Mouse (Mus musculus) ovary, postnatal 10 days (tissue): Measurements from ENCODE around the gene Epb41l5.

Experiments
- DNase-seq: peaks from one replicate; pipeline ENCODE4 v3.0.0; 2022; ENCODE audit warnings: low spot score

Epb41l5 gene

GRCm38 (mm10) chr1:119648205-119649111 lies at the start of gene Epb41l5:
Gene Epb41l5, minus strand, starts transcription at chr1:119649000.
- DNase-seq: peak; percentile 74

DNA sequence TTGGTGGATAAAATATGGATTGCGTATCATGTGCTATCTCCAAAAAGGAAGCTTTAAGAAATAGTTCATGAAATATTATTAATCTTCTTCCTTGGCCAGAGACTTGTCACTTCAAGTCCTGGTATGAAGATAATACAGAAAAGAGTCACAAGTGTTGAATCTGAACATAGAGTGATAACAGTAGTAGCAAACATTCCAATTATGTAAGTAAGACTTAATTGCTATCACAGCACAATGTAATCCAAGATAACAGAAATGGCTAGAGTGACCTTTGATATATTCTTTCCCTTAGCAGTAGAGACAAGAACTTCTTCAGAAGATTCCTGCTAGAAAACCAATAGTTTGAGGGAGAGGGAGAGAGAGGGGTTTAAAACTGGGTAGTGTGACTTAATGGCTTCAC lies 48.1 kb upstream of the Epb41l5 start:
- no peak for DNase-seq

- no peak for DNase-seq
Measured at GRCm38 (mm10) chr1:119685773-119686558, 37.2 kb upstream of the Epb41l5 start.

- DNase-seq: no peak
Measured at GRCm38 (mm10) chr1:119681663-119682213, 32.9 kb upstream of the Epb41l5 start.

DNA sequence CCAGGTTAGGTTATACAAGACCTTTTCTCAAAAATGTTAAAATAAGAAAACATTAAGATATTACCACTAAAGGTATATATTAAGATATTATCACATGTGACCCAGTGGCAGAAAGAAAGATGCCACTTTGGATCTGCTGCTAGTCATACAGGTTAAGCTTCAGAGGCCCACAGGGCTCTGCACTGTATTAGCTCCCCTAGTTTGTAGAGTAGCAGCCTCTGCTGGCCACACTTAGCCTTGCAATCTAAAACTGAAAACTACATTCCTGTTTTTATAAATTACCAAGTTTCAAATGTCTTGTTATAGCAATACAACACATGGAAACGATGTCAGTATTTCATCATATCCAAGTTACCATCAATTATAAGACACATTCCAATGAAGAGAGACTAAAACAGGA lies 26.2 kb upstream of the Epb41l5 start:
- DNase-seq: no peak

- DNase-seq: no peak
Measured at GRCm38 (mm10) chr1:119666904-119667303, 18.1 kb upstream of the Epb41l5 start.

DNA sequence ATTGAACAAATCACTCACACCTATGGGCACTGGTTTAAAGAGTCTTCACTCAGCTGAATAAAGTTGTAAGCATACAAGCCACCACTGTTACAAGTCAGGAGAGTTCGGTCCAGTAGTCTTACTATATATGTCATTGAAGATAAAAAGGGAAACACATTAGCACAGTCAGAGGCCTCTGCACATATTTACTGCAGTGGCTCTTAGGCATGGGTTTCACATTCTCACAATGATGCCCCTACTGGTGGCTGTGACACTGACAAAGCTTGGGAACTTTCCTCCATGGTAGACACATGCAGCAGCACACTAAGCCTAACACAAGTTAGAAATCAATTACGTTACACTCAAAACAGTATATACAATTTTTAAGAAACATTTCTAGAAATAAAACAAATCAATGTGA lies 5.5 kb upstream of the Epb41l5 start:
- DNase-seq: no peak

DNA sequence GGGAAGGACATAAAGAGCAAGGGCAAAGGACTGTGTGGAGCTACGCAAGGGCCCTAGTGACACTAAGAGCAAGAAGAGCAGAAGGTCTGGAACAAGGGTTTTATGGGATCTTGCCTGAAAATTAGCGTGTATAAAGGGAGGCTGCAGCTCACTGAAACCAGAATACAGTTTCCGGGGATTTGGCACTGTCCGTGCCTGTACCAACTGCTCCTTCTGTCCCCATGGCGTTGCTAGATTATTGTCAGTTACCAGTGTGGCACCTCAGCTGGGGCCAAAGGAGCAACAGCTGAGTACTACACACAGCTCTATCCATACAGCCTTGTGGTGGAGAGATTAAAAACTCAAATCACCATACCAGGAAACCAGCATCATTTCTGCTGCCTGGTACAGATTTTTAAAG lies 1.6 kb upstream of the Epb41l5 start:
- no peak for DNase-seq

DNA sequence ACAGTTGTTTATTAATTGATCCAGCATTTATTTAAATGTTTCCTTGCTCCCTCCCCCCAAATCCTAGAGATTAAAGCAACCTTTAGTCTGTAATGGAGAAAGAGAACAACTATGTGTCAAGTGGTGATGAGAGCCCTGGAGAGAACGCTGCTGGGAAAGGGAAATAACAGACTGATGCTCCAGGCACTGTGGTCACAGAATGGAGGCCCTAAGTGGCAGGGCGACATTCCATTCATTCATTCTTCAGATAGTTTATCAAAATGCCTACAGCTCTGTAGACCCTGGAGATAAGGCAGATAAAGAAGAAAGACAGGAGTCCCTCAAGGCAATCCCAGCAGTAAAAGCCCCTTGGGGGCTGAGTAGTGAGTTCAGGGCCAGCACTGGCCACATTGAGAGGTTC lies 827 bp upstream of the Epb41l5 start:
- no peak for DNase-seq

DNA sequence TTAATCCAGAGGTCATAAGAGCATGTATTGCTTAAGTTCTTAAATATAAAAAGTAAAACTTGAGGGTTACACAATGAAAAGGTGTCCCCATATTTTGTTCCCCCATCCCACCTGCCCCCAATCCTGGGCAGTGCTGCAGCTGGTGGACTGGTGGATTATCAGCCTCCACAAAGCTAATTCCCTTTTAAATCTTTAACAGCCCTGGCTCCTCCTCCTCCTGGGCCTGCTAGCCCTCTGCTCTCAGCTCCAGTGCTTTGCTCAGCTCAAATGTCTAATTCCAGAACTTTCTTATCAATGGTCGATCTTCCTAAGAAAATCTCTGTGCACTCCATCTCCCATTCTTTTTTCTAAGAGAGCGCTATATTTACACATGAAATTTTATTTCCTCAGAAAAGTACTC lies 2.4 kb downstream of the Epb41l5 start:
- no peak for DNase-seq

- no peak for DNase-seq
Measured at GRCm38 (mm10) chr1:119642367-119642766, 6.4 kb downstream of the Epb41l5 start.

GRCm38 (mm10) chr1:119641090-119641812 lies 7.5 kb downstream of the Epb41l5 start:
- no peak for DNase-seq

DNA sequence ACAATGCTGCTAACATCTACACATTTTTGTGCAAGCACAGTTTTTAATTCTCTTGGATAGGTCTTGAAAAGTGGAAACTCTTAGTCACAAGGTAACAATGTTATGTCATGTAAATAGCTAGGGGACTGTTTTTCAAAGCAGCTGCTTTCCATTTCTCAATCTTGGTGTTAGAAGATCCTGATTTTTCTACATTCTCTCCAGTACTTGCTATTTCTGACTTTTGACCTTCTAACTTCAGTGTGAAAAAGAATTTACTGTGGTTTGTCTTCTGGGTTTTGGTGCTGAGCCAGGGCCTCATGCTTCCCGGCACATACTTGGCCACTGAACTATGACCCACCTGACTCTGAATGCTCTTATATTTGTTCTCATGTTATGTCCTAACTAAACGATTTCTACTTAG lies 8.8 kb downstream of the Epb41l5 start:
- no peak for DNase-seq

GRCm38 (mm10) chr1:119637188-119638023 lies 11.4 kb downstream of the Epb41l5 start:
- no peak for DNase-seq

- DNase-seq: no peak
Measured at GRCm38 (mm10) chr1:119634746-119635145, 14.1 kb downstream of the Epb41l5 start.

DNA sequence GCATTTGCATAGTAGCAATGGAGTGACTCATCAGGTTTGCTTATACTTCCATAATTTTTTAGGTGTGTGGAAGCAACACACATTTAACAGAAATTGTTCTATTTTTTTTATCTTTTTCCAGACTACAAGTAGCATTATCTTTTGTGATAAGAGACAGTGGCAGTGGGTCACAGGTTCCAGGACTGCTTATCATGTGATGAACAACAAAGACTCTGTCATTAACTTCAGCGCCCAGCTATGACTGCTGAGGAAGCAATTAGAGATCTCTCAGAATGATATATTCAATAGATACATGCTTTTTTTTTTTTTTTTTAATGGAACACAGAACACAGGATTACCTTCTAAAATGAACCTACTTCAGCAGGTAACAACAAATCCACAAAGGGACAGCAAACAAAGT lies 18.4 kb downstream of the Epb41l5 start:
- DNase-seq: no peak

GRCm38 (mm10) chr1:119626837-119627236 lies 22.0 kb downstream of the Epb41l5 start:
- DNase-seq: no peak

DNA sequence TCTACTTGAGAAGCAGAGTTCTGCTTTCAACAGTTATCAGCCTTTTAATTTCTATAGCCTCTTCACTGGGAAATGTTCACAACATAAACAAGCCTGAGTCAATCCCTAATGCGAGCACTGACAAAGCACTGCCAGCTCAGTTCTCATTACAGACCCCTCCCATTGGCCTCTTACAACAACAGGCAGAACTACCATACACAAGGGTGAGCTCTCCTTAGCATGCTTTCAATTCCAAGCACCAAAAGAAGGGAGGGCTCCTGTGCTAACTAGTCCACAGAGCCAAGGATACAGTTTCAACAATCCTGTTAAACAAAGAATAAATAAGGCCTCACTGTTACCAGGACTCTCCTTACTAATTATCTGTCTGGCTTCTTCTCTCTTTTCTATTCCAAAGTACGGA lies 24.4 kb downstream of the Epb41l5 start:
- no peak for DNase-seq

DNA sequence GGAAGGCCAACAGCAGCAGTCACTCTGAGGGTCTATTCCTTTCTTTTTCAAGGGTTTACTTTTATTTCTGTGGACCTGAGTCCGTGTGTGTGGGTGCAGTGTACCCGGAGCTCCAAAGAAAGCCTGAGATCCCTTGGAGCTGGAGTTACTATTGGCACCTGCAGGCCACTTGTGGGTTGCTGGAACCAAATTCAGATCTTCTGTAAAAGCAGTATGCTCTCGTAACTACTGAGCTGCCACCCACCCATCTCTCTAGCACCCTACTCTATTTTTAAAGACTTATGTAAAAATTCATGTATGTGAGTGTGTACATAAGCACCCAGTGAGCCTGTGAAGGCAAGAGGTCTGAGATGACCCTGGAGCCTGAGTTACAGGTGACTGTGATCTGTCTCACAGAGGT lies 43.4 kb downstream of the Epb41l5 start:
- no peak for DNase-seq

DNA sequence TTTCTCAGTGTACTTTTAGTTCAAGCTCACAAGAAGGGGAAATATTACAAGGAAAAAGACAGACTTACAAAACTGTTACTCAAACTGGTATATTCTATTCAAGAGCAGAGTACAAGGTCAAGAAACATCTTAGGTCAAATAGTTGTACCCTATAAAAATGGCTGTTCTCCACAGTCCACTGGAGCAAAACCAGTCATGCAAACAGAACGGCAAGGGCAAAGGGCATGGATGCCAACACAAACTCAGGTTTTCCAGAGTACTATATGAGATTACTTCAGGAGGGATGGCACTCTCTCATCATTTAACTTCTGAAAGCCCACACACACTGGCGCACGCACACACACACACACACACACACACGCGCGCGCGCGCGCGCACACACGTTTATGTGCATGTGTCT lies 46.4 kb downstream of the Epb41l5 start:
- no peak for DNase-seq

GRCm38 (mm10) chr1:119598855-119599254 lies 49.9 kb downstream of the Epb41l5 start:
- DNase-seq: no peak
